Mouse (Mus musculus) adrenal gland, postnatal 25 days (tissue): ENCODE results near the gene 1810013L24Rik. TPM values are rescaled to one million over a fixed set of nuclear protein-coding genes. Genes with fewer than 3 reads are reported as not detected.
"Not testable (repeated sequence)": the region's sequence is repeated elsewhere in the genome, so short reads cannot be mapped to it uniquely, and the experiment has no call there.

Experiments
- DNase-seq: peaks from one replicate; pipeline ENCODE4 v3.0.0; 2021; ENCODE audit warnings: mixed read lengths
- total RNA-seq: library from RNA; stranded (reverse); gene quantifications from 2 replicates; pipeline ENCODE4 v1.2.3, GENCODE M21; 2021

Gene 1810013L24Rik
- total RNA-seq, 1 experiment from 2014 or later: 93.3 TPM

- no peak for DNase-seq
Measured at GRCm38 (mm10) chr16:8836876-8837275, 7.0 kb downstream of the 1810013L24Rik start.

GRCm38 (mm10) chr16:8837595-8837994 is 7.7 kb downstream of the 1810013L24Rik start:
- DNase-seq: no peak

DNA sequence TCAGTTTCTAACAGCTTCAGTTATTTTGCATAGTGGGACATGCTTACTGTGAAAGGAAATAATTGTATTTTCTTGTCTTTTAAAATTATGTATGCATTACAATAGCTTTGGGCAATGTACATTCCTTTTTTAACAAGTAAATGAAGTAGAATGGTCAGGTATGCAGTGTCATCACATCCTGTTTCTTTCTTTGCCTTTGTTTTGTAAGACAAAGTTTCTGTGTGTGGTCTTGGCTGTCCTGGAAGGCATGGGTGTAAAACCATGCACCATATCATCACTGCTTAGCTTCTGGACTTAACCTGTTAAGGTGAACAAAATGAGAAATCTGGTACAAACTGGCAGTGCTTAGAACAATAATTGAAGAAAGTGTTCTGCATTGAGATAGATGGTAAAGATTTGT is 9.0 kb downstream of the 1810013L24Rik start:
- no peak for DNase-seq

GRCm38 (mm10) chr16:8840557-8840956 is 10.7 kb downstream of the 1810013L24Rik start:
- no peak for DNase-seq

DNA sequence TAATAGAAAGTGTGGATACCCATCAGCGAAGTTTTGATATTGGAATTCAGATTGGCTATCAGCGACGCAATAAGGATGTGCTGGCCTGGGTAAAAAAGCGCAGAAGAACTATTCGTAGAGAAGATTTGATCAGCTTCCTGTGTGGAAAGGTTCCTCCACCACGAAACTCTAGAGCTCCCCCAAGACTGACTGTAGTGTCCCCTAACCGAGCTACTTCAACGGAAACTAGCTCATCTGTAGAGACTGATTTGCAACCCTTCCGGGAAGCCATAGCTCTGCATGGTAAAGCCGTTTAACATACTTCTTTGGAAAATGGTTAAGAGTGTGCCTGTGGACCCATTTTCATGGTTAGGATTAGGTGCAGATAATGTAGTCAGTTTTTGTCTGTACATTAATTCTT is 13.1 kb downstream of the 1810013L24Rik start:
- DNase-seq: no peak

DNA sequence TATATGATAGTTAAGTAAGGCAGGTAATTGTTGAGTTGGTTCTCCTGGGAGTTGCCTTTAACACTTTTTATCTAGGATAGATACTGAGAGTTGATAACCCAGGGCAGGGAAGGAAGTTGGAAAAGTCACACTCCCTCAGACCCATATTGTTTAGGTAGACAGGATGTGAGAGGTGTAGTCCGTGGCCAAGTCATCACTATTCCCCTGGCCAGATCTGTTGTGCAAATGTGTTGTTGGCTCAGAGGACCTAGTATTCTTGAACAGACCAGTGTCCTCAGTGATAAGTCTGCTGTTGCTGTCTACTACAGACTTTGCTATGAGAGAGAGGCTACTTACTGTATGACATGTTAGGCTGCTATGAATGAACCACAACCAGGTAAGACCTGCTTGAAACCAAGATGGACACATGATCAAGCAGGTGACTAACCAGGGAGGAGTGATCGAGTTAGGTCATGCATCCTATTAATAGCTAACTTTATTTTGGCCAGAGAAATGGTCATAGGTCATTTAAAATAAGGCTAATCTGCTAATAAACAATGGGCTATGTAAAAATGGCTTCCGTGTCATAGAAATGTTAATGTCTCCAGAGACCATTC is 13.8 kb downstream of the 1810013L24Rik start:
- DNase-seq: no peak

DNA sequence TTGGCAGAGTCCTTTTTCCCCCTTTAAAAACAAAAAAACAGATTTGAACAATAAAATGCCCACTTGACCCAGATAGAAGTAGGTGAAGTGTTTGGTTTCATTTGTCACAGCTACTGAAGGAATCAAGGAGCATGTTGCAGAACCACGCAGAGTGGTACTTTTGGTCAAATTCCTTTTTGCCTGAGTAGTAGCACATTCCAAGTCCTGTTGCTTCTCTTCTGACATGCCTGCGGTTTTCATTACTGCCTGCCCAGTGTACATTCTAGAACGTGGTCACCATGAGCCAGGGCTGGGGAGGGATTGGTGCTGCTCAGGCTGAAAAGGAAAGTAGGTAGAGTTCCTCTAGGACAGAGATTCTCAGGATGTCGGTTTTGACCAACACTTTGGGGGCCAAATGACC is 16.1 kb downstream of the 1810013L24Rik start:
- DNase-seq: no peak

- no peak for DNase-seq
Measured at GRCm38 (mm10) chr16:8848309-8849068, 18.6 kb downstream of the 1810013L24Rik start.

- DNase-seq: no peak
Measured at GRCm38 (mm10) chr16:8849929-8850328, 20.0 kb downstream of the 1810013L24Rik start.

DNA sequence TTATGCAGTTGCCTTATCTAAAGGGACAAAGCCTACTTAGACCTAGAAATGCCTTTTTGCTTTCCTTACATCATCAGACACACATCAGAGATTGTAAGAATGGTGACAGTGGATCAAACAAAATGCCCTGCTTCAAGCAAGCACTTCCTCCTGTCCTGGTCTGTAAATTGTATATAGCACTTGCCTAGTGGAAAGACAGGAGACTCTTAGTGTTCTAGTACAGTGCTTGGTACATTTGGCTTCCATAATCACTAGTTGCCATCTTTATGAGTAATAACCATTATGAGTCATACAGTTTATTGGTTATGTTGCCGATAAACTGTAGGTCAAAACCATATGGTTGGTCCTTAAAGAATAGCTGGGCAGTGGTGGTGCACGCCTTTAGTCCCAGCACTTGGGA is 25.2 kb downstream of the 1810013L24Rik start:
- no peak for DNase-seq

DNA sequence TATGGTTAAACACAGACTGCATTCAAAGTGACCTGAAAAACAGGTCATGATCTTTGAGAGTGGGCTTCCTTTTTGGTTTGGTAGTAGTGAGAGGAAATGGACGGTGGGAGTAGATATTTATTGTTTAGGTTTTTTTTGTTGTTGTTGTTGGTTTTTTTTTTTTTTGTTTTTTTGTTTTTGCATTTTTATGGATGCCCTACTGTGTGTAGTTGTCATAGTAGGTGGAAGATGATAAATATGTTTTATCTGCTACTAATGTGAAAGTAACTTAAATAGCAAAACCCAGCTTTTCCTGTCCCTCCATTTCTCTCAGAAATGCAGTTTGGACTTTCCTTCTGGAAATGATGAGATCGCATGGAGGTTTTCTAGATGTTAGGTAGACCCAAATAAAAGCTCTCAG is 26.9 kb downstream of the 1810013L24Rik start:
- DNase-seq: no peak

DNA sequence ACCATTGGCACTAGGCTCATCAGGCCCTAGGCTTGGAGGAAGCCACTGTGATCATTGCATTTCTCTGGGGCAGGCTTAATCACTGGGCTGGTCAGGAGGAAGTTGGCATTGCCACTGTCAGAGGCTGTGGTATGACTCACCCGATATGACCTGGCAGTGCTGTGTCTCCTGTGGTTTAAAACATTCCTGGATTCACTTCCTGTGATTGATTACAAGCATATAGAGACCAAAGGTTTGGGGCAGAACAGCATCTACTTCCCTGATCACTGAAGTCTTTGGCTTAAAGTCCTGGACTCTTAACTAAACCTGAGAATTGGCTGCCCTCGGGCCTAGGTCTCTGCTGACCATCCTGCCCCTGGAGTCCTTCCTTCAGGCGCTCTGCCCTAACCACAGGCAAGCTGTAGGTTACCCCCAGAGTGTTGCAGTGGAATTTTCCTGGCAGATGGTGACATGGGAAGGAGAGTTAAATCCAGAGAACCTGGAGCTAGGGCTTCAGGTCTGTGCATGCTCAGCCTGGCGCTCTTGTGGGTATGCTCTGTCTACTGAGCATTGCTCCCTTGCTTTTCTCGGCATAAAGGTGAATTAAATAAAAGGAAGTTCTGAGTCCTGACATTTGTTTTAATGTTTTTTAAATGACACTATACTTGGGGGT is 32.6 kb downstream of the 1810013L24Rik start:
- DNase-seq: peak; percentile 33

- no peak for DNase-seq
Measured at GRCm38 (mm10) chr16:8864223-8864631, 34.3 kb downstream of the 1810013L24Rik start.

GRCm38 (mm10) chr16:8867406-8867955 is 37.6 kb downstream of the 1810013L24Rik start:
- DNase-seq: no peak

- DNase-seq: no peak
Measured at GRCm38 (mm10) chr16:8868506-8868905, 38.6 kb downstream of the 1810013L24Rik start.

DNA sequence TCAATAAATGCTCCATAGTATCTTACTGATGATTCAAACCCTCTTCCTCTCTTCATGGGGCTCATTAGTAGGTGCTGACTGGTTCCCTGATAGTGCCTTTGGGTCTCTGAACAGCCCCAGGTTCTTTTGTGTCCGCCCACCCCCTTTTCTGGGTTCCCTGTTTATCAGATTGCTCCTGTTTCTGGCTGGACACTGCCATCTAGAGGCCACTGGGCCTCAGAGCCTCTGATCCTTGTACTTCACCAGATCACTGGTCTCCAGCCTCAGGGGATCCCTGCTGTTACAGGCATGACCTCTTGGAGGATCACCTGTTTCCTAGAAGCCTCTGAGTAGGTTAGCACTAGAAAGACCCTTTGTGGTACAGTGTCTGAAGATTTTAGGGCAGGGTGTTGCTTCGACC is 39.8 kb downstream of the 1810013L24Rik start:
- DNase-seq: peak; percentile 63

GRCm38 (mm10) chr16:8871376-8871775 is 41.5 kb downstream of the 1810013L24Rik start:
- no peak for DNase-seq

- DNase-seq: no peak
Measured at GRCm38 (mm10) chr16:8872019-8872418, 42.1 kb downstream of the 1810013L24Rik start.

DNA sequence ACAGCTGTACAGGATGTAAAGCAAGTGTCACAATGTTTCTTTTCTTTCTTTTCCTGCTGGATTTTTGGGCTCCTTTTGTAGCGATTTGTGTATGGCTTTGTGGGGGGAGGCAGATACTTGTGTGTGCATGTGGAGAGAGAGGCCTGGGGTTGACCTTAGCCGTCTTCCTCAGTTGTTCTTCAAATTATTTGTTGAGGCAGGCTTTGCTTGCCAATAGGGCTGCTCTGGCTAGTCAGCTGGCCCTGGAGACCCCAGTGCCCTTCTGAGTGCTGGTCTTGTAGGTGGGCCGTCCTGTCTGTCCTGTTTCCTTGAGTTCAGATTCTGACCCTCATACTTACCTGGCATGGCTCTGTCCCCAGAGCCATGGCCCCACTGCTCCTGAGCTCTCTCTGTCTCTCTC is 42.6 kb downstream of the 1810013L24Rik start:
- DNase-seq: no peak

- DNase-seq: no peak
Measured at GRCm38 (mm10) chr16:8880076-8880475, 50.2 kb downstream of the 1810013L24Rik start.

- DNase-seq: peak; percentile 91
Measured at GRCm38 (mm10) chr16:8883674-8884241, 53.9 kb downstream of the 1810013L24Rik start.

GRCm38 (mm10) chr16:8894214-8894613 is 64.3 kb downstream of the 1810013L24Rik start:
- DNase-seq: not testable (repeated sequence)

DNA sequence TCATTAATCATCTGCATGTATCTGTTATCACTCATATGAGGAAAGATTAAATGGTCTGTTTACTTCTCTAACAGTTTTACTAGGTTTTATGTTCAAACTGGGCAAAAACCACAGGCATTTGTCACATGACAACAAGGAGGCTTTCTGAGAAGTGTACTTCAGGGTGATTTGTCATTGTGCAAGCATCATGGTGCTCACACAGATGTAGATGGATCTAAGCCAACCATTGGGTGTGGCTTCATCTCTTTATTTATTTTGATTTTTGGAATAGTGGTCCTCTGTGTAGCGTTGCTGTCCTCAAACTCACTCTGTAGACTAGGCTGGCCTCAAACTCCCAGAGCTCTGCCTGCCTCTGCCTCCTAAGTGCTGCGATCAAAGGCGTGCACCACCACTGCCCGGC is 65.4 kb downstream of the 1810013L24Rik start:
- DNase-seq: no peak
